Mouse (Mus musculus) cerebellum, adult 9-10 months (tissue): ENCODE measurements at regions not wholly inside any gene's neighbourhood (a gene's known extent, or its start where the extent isn't known, plus 50 kb on each side); places are given as distances from the start of the nearest gene placed in this dataset.

Experiments
- DNase-seq: peaks from one replicate; pipeline ENCODE4 v3.0.0; 2022

DNA sequence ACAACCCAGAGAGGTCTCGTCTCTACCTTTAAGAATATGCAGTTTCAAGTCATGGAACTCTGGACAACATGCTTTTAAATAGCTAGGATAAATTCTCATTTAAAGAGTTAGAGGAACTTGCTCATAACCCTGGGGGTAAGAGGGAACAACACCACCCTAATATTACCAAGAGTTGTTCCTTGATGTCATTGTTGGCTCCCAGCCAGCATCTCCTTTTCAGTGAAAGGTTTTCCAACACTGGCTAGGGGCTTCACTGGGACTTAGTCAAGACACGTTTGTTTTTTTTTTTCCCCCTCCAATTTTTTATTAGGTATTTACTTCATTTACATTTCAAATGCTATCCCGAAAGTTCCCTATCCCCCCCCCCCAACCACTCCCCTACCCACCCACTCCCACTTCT lies 163.1 kb upstream of the Tnp1 start:
- DNase-seq, result no peak

DNA sequence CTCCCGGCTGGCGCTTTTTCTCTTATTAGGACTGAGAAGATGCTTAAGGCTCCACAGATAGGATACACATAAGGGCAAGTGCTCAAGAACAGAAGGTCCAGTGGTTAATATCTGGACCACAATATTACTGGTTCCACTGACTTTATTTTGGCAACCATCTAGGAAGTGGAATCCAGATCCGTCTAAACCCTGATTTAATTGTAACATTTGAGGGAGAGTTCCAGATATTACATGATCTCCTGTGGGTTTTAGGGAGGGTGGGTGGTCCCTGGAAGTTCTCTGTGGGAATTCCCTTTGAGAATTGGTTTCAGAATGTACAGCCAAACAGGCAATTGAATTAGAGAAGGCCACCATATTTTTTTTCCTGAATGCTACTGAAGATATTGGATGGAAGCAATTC lies 161.4 kb upstream of the Tnp1 start:
- no peak for DNase-seq

DNA sequence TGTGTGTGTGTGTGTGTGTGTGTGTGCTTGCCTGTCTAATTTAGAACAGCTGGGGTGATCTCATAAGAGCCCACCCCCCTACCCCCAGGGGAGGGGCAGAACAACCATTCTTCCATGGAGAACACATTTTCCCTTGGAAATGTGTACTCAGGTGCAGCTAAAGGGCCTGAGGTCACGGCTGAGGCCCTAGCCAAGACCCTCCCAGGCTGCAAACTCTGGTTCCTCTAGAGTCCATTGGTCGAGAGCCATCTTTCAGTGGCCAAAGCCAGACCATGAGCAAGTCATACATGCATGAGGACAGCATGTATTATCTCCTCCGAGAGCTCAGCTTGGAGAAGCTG lies 154.9 kb upstream of the Tnp1 start:
- DNase-seq, result no peak

DNA sequence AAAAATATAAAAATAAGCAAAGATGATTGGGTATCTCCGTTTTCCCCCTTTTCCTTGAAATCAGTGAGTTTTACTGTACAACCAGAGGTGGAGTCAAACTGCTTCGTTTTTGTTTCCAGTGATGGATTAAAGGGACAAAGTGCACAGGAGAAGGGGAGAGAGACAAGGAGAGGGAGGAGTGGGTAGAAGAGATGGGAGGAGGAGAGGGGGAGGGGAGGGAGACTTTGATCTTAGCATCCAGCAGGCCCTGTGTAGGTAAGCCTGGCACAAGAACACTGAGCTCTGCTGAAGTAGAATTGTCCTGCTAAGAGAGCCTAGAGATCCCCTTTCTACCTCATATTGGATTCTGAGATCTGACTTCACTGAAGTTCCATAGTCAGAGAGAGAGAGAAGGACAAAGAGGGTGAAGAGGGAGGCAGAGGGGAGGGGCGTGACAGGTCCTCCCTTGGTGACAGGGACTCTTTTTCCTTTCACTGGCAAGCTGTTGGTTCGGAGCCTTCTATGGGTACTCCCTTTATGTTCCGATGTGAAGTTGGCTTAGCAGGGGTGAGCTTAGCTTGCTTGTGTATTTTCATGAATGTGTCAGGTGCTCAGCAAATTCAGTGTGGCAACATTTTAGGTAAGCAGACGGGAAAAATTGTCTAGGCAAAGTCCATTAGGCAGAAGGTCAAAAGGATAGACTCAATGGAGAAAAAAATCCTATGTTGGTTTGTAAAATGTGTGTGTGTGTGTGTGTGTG lies 154.4 kb upstream of the Tnp1 start:
- no peak for DNase-seq

DNA sequence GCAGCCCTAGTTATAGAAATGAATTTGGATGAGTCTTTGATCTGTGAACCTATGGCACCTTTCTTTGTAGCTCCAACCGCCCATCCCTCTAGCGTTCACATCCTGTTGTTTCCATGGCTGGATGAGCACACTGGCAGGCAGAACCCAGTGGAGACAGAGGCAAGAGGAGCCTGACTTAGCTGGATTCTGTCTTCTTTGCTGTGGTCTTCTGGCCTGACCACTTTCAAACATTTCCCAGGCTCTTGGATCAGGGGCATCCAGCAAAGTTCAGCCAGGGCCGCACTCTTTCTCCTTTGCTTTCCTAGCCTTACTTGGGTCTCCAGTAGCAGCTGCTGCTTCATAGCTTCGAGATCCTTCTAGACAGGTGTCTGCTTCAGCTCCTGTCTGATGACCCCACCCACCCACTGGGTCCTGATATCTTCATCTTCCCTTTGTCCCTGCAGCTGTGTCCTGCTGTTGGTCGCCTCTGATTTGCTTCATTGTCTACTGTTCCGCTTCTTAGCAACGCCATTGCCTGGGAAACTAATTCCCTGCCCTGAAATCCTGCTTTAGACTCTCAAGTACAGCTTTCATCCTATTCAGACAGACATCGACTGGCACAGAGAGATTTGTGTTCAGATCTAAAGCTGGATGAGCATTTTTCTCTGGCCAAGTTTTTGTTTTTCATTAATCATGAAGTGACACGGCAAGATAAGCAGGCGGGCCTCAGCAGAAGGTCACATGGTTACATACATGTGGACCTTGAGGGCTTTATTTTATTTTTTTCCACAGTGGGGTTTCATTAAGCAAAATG lies 153.6 kb upstream of the Tnp1 start:
- DNase-seq, result no peak

DNA sequence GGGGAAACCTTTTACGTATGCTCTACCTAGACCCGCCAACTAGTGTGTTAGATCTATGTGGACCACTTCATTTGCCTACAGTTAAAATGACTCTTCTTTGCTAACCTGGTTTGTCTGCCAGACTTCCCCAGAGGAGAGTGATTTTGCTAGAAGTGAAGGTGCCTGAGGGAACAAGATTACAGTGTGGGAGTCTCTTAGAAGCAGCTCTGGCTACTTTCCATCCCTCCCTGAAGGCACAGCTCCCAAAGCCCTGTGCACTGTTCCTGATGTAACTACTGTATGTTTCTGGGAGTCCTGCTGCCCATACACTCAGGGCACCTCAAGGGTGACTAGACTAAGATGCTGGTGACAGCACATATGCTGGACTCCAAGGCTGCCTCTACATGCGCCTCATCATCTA lies 144.5 kb upstream of the Tnp1 start:
- no peak for DNase-seq

DNA sequence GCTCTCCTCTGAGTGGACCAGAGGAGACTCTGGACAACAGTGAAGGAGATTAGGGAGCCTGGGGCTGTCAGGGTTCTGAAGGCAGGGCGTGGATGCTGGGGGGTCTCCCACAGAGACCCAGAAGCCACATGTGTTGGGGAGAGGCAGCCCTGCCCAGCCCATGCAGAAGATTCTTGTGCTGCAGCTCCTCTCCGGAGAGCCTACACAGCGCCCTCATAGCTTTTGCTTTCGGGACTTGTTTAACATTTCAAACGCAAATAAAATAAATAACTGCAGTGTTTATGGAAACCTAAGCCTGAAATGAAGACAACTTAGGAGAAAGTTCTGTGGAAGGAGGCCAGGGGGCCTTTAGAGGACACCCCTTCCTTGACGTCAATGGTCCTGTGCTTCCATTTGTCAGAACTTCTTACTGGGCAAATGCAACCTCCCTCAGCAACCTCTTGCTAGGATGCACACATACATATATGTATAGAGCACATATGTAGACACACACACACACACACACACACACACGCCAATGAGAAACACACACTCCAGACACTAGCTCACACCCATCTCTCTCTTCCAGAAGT lies 143.8 kb upstream of the Tnp1 start:
- no peak for DNase-seq

DNA sequence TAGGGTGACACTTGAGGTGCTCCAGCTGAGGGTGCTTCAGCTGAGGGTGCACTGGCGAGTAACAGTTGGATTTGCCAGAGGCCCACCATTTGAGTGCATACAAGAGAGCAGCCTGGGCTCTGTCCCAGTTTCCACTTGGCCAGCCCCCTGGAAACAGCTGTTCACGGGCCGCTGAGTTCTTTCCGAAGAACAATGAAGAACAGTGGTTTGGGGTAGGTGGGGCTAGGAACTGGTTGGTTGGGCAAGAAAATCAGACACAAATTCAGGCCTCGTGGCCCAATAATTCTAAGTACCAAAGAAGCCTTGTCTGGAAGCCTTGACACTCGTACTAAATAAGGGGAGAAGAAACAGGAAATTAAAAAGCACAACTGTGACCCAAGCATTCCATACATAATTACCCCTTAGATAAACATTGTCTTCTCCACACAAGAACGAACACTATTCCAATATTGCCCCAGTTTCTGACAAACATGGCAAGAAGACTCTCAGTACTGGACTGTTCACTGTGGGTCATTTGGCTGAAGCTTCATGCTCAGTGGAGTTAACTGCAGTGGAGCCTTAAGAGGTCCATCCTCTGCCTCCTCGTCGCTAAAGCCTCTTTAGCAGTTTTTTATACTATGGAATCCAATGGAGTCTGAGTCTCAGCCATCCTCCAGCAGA lies 137.9 kb upstream of the Tnp1 start:
- no peak for DNase-seq

DNA sequence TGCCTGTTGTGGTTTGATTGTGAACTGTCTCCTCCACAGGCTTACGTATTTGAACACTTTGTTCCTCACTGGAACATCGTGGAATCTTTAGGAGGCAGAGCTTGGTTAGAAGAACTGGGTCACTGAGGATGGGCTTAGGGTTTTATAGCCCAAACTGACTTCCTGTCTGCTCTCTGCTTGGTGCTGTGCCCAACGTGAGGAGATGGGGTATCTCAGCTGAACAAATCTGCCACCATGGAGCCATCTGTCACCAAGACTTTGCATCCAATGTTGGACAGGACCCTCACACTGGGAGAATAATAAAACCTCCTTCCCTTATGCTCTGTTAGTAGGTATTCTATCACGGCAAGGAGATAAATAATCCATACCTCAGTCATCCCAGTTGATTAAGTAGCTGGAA lies 134.2 kb upstream of the Tnp1 start:
- no peak for DNase-seq

DNA sequence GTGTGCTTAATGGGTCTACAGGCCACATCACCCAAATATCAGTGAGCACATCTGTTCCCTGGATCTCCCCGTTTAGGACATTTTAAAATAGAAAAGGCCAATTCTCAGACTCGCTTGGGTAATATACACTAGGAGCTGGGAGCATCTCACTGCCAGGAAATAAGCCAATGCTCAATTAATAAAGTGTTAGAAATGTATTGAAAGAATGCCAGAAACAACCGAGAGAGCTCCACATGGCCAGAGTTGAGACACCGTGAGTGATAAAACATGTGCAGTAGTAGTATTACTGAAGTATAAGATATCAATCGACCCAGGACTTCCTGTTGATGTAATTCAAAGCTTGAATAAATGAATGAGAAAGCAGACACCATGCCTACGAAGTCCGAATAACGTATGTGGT lies 127.1 kb upstream of the Tnp1 start:
- no peak for DNase-seq

DNA sequence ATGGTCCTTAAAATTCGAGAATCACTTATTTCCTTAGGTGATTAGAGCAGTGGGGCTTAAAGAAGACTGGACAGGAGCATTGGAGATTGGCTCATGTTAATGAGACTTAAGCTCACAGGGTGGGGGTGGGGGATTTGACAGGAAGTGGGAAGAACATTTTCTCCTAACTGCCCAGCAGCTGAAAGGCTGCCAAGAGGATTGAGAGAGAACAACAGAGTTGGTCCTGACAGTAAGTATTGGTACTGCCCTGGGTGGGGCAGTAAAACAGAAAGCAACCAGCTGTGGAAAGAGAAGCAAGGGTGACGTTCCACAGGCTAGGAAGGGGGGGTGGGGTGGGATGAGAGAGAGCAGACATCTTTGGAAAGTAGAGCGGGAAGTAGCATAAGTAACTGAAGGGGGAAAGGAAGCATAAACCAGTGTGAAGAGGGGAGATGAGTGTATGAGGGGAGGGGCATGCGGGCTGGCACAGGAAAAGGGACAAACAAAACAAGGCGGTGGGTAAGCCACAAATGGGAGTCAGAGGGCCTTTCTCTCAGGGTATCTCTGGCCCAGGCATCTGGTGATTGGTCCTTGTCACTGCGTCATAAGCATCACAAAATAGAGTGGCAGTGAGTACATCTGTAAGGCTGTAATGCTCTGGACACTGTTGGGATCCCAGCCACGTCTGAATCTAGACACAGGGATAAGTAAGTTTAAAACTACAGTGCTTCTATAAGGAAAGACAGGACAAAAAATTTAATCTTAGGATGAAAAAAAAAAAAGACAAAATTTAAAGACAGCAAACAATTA lies 125.0 kb upstream of the Tnp1 start:
- DNase-seq, result no peak

DNA sequence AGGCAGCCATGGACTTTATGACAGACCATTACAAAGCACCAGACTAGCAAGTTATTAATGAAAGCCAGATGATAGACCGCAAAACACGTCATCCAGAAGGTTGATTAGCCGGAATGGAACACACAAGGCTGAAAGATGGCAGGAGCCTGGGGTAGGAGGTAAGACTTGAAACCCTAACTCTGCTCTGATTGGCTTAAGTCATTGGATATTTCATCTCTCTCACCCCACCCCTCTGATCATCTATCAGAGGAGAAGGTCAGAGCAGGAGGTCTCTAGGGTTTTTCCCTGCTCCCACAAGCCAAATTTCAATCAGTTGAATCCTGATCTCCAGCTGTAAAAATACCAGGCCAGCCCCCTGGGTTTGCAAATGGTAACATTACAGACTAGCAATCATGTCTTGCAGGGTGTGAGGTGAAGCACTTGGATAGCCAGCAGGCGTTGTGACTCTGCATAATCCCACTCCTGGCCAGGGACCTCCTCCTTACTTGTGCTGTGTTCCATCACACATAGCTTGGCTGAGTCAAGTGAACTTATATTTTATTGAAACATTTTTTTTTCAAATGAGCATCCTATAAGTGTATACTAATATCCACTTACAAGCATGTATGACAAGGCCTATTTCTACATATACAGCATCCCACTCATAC lies 114.6 kb upstream of the Tnp1 start:
- DNase-seq, result no peak

DNA sequence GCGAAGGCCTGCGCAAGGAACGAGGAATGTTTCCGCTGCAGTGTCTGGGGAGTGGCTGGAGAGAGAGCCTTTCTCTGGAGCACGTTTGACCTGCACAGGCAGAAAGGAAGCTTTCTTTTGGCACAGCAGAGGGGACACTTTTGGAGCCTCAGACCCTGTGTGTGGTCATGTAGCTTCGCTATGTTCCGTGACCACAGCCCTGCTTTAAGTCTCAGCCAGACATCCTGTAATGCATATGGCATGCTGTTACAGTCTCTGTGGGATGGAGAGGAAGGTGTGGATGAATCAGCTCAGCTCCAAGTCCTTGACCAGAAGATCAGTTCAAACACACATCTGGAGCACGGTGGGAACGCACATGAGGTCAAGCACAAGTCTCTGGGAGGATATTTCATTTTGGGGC lies 107.3 kb upstream of the Tnp1 start:
- DNase-seq, result no peak

DNA sequence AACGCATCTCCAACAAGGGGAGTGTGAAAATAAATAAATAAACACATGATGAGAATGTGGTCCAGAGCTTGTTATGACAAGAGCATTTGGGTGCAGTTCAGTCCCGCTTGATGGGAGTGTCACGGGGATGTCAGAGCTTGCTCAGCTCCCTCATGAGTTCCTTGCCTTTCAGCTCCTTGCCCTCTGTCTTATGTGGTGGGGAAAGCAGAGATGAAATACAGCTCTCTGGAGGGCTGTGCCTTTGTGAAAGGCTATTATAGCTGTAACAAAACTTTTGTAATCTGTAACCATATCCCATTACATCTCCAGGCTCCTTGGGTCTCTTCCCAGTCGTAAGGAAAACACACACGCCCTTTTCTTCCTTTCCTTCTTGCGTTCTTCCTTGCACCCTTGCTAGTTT lies 103.0 kb upstream of the Tnp1 start:
- no peak for DNase-seq

DNA sequence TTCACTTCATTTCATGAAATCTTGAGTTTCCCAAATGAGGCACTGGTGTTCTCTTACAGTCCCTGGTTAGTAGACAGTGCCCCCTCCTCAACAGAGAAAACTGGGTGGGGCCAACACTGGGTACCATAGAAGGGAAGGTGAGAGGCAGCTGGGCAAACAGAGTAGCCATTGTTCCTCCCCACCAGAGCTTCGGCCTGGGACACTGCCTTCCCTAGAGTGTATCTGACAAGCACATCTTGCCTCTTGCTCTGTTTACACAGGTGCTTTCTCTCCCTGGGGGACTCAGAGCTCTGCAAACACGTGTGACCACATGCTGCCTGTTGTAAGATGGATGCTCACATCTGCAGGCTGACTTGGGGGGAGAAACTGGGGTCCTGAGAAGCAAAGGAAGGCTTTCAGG lies 100.8 kb upstream of the Tnp1 start:
- no peak for DNase-seq

DNA sequence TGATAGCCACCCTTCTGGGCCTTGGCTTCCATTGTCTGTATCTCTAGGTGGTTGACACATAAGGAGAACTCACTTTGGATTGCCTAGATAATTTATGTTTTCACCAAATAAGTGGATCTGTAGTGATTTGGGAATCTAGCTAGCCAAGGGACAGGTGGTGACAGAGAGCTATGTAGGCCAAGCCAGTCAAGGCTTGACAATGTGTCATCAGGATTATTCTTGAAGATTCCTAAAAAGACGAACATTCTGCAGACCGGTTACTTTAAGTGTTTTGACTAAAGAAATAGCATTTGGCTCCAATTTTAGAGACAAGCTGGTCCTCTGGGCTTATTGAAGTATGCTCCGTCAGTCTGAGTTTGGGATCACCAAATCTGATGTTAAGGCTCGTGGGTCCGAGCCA lies 100.1 kb upstream of the Tnp1 start:
- DNase-seq, result peak; percentile 40

DNA sequence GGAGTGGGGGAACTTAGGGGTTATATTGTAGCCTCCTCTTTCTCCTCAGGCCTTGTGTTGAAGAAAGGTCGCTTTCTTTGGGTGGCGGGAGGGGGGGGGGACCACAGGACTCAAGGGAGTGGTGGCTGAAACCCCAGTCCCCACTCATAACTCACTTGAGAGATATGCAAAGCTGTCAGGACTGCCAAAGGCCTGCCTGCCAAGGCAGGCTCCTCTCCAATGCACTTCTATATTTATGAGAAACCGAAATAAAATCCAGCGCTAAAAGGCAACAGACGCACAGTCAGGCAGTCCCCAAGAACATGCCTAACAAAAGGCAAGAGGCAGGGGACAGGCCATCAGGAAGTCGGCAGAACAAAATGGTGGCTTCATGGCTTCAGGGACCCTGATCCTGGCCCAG lies 97.4 kb upstream of the Tnp1 start:
- DNase-seq, result no peak

DNA sequence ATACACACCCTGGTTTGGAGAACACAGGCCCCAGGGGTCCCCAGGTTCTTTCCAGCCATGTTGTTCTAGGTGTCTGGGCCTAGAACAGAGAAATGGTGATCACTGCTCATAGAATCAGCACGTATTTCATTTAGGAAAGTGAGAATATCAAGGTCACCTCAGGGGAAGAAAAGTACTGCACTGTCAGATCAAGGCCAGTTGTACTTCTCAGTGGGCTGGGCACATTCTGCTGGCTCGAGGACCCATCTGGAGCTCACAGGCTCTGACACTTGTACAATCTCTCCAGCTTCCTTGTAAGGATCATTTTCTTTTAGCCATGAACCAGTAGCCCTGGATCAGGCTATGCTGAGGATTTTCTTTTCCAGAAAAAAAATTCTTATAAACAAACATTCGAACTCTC lies 97.0 kb upstream of the Tnp1 start:
- DNase-seq, result no peak

DNA sequence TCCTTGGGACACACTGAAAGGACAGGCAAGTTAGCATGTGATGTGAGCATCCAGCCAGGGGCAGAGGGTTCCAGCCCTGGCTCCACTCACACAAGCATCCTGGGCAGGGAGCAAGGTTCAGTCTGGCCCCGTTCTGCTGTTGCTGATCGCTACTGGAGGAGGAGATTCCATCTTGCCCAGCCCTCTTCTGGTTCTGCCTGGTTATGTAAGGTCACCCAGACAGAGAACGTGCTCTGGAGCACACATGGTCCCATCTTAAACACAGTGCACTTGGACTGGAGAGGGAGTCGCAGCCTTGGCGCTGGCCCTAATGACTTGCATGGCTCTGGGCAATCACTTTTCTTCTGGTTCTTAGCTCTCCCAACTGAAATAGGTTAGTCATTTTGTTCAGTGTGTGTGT lies 96.2 kb upstream of the Tnp1 start:
- no peak for DNase-seq

DNA sequence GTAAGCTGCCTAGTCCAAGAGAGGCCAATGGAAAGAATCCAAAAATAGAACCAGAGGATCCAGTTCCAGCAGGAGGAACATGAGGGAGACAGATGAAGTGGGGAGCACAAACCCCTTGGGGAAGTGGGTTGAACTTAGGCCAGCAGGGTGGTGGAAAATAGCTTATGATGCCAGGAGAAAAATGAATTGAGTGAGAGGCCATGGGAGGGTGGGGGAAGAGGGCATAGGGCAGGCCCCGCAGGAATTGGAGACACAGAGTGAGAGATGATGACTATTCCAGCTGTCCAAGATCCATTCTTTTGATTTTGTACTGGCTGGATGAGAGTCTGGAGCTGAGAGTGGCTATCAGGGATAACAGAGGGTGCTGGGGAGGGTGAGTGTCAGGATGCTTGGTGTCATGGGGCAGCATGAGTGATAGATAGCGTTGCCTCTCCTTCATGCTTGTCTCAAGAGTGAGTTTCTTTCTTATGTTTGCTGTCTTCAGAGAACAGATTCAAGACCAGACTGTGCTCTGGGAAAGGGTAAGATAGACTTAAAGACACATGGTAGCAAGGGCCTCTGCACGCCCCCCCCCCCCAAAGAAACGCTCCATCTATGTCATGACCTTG lies 90.3 kb upstream of the Tnp1 start:
- DNase-seq, result no peak

DNA sequence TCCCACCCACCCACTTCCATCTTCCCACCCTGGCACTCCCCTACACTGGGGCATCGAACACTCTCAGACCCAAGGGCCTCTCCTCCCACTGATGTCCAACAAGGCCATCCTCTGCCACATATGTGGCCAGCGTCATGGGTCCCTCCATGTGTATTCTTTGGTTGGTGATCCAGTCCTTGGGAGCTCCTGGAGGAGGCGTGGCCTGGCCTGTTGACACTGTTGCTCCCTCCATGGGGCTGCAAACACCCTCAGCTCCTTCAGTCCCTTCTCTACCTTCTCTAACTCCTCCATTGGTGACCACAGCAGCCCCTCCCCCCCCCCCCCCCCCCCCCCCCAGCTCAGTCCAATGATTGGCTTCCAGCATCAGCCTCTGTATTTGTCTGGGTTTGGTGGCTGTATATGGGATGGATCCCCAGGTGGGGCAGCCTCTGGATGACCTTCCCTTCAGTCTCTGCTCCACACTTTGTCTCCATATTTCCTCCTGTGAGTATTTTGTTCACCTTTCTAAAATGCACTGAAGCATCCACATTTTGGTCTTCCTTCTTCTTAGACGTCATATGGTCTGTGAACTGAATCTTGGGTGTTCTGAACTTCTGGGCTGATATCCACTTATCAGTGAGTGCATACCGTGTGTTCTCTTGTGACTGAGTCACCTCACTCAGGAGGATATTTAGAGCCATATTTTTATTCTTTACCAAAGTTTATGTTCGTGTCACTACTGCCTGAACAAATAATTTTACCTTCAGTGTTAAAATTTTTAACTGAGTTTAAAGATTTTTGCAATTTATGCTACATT lies 82.1 kb upstream of the Tnp1 start:
- DNase-seq, result no peak
